Mouse (Mus musculus) MEL (cell line): ENCODE results near the gene Dis3l.

Source experiments
- CHD1 ChIP-seq: IDR thresholded peaks from 2 replicates; pipeline ENCODE4 v1.6.1; 2012; ENCODE audit warnings: low read depth, mild to moderate bottlenecking, inconsistent platforms, low read length, improper control_type of control experiment
- EP300 ChIP-seq, 2 experiments: IDR thresholded peaks; 2 replicates each; pipeline ENCODE4 v1.6.1; 2011; ENCODE audit warnings: improper control_type of control experiment in 2 of 2, low read length in 2 of 2, low read depth in 1 of 2, mild to moderate bottlenecking in 1 of 2
- MAFK ChIP-seq: IDR thresholded peaks from 2 replicates; pipeline ENCODE4 v1.6.1; 2011; ENCODE audit warnings: low read depth, mild to moderate bottlenecking, low read length, improper control_type of control experiment, borderline replicate concordance
- MAX ChIP-seq: IDR thresholded peaks from 2 replicates; pipeline ENCODE4 v1.6.1; 2011; ENCODE audit warnings: low read length, improper control_type of control experiment
- POLR2A ChIP-seq, 2 experiments: IDR thresholded peaks; 2 replicates each; pipeline ENCODE4 v1.6.1; 2011 to 2012; ENCODE audit warnings: low read length in 2 of 2, mild to moderate bottlenecking in 2 of 2, control low read depth in 1 of 2, improper control_type of control experiment in 1 of 2, low read depth in 1 of 2, moderate library complexity in 1 of 2; ENCODE audit not compliant: control insufficient read depth in 1 of 2, insufficient read depth in 1 of 2, poor library complexity in 1 of 2
- ZC3H11A ChIP-seq: IDR thresholded peaks from 2 replicates; pipeline ENCODE4 v1.6.1; 2012; ENCODE audit warnings: low read depth, mild to moderate bottlenecking, inconsistent platforms, low read length, improper control_type of control experiment
- ZNF384 ChIP-seq: IDR thresholded peaks from 2 replicates; pipeline ENCODE4 v1.6.1; 2012; ENCODE audit warnings: low read depth, mild to moderate bottlenecking, inconsistent platforms, low read length, improper control_type of control experiment

DNA sequence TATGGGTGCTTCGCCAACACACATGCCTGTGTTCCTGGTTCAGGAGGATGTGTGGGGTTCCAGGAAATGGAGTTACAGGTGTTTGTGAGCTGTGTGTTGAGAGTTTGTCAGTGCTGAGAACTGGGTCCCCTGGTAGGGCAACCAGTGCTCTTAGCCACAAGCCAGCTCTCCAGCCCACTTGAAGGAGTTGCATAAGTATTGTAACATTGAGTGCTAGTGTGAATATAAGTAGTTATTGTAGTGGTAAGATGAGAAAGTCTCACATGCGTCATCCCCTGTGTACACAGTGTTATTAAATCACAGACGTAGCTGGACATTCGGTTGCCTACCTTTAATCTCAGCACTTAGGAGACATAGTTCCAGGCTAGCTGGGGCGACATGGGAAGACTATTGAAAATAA is 81.2 kb downstream of the Dis3l start:
- no peak for TF ChIP-seq POLR2A (IDR thresholded peaks at IDR 0.05; ENCODE audit: control insufficient read depth in 1 of 2, insufficient read depth in 1 of 2, low read depth in 1 of 2, low read length in 2 of 2, poor library complexity in 1 of 2)
- TF ChIP-seq ZC3H11A: no peak
- TF ChIP-seq EP300 (IDR thresholded peaks at IDR 0.05; ENCODE audit: low read depth in 1 of 2, low read length in 2 of 2): no peak
- no peak for TF ChIP-seq ZNF384
- no peak for TF ChIP-seq CHD1
- TF ChIP-seq MAFK: no peak
- no peak for TF ChIP-seq MAX
